Mouse (Mus musculus): Measurements from ENCODE around the gene Lipc. TPM values are rescaled to one million over a fixed set of nuclear protein-coding genes. Genes with fewer than 3 reads are reported as not detected.
A peak's percentile ranks its signal among the peaks of the same experiment; 100 is the strongest.

The Lipc gene
- polyA plus RNA-seq, 1 experiment: 0.08 TPM

DNA sequence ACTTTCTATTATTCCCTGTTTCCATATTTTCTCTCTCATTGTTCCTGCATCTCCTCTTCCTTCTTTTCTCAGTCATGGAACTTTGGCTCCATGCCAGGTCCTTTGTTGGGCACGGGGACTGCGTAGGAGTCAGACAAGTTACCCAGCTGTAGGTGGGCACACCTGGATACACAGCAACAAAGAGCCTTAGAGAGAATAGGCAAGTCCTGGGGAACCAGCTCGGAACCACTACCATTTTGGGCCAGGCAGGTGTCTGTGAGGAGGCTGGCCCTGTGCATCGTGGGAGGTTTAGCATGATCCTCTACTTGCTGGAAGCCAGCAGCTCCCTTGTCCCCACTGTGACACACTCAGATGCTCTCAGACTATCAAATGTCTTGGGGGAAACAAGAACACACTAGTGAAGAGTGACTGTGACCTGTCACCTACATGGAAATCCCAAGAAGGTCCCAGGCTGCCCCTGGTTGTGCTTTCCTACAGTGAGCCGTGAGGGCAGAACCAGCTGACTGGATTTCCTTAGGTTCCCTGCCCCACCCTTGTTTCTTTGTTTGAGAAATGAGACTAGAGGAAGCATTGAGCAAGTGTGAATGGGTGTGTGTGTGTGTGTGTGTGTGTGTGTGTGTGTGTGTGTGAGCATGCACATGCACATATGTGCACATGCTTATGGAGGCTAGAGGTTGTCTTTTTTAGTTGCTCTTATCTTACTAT is 82.7 kb downstream of the Lipc start:
- Histone ChIP-seq H3K4me3 (no peak overlapping the region), H3K27me3 (ENCODE audit: control insufficient read depth, insufficient read depth, insufficient read length) (no peaks in the 10 kb centered on the region), H3K79me2 (ENCODE audit: control insufficient read depth, insufficient read depth) (no peaks in the 10 kb centered on the region), H3ac (ENCODE audit: control insufficient read depth, insufficient read length) (no peak overlapping the region), H3K4me2 (ENCODE audit: low read depth) (no peak overlapping the region), H3K36me3 (ENCODE audit: control insufficient read depth, insufficient read depth) (no peaks in the 10 kb centered on the region)
- TF ChIP-seq REST (IDR thresholded peaks at IDR 0.05; ENCODE audit: insufficient read depth, insufficient read length) (no peak), POLR2A (IDR thresholded peaks at IDR 0.05; ENCODE audit: insufficient read length, low read depth) (no peak), USF1 (IDR thresholded peaks at IDR 0.05; ENCODE audit: low read depth) (no peak), POLR2AphosphoS2 (IDR thresholded peaks at IDR 0.05; ENCODE audit: insufficient read length, low read depth) (no peak), MYOG (IDR thresholded peaks at IDR 0.05; ENCODE audit: control insufficient read depth in 1 of 3, insufficient read depth in 1 of 3, insufficient read length in 2 of 3, low read depth in 2 of 3) (no peak), MYOD1 (IDR thresholded peaks at IDR 0.05; ENCODE audit: control insufficient read depth in 1 of 3, insufficient read length in 2 of 3, low read depth in 2 of 3) (no peak), E2F4 (IDR thresholded peaks at IDR 0.05; ENCODE audit: insufficient read depth) (no peak), MAX (IDR thresholded peaks at IDR 0.05; ENCODE audit: low read depth) (no peak)

- no peak overlapping the region for H3K4me3 ChIP-seq
- no peak overlapping the region for H3ac ChIP-seq (ENCODE audit: control insufficient read depth, insufficient read length)
- TF ChIP-seq MYOD1 (IDR thresholded peaks at IDR 0.05; ENCODE audit: control insufficient read depth in 1 of 3, insufficient read length in 2 of 3, low read depth in 2 of 3) (no peak), TCF12 (IDR thresholded peaks at IDR 0.05; ENCODE audit: insufficient read depth, poor library complexity, severe bottlenecking) (no peak), POLR2A (IDR thresholded peaks at IDR 0.05; ENCODE audit: insufficient read length, low read depth) (no peak), REST (IDR thresholded peaks at IDR 0.05; ENCODE audit: insufficient read depth, insufficient read length) (no peak), USF1 (IDR thresholded peaks at IDR 0.05; ENCODE audit: low read depth) (no peak), POLR2AphosphoS2 (IDR thresholded peaks at IDR 0.05; ENCODE audit: insufficient read length, low read depth) (no peak), TCF3 (IDR thresholded peaks at IDR 0.05; ENCODE audit: insufficient read length, low read depth) (no peak), MAX (IDR thresholded peaks at IDR 0.05; ENCODE audit: low read depth) (no peak), MYOG (IDR thresholded peaks at IDR 0.05; ENCODE audit: control insufficient read depth in 1 of 3, insufficient read depth in 1 of 3, insufficient read length in 2 of 3, low read depth in 2 of 3) (no peak), E2F4 (IDR thresholded peaks at IDR 0.05; ENCODE audit: insufficient read depth) (no peak), SRF (IDR thresholded peaks at IDR 0.05; ENCODE audit: control insufficient read depth, insufficient read length, low read depth) (no peak), CEBPB (IDR thresholded peaks at IDR 0.05; ENCODE audit: insufficient read depth, poor library complexity, severe bottlenecking) (no peak)
- H3K27me3 ChIP-seq (ENCODE audit: control insufficient read depth, insufficient read depth, insufficient read length): no peaks in the 10 kb centered on the region
- no peaks in the 10 kb centered on the region for H3K79me2 ChIP-seq (ENCODE audit: control insufficient read depth, insufficient read depth)
- no peaks in the 10 kb centered on the region for H3K36me3 ChIP-seq (ENCODE audit: control insufficient read depth, insufficient read depth)
- H3K4me2 ChIP-seq (ENCODE audit: low read depth): no peak overlapping the region
Observed at GRCm38 (mm10) chr9:70867381-70867780, 84.6 kb downstream of the Lipc start.

GRCm38 (mm10) chr9:70864039-70864438 is 88.0 kb downstream of the Lipc start:
- H3K27me3 ChIP-seq (ENCODE audit: control insufficient read depth, insufficient read depth, insufficient read length): no peaks in the 10 kb centered on the region
- no peak overlapping the region for H3ac ChIP-seq (ENCODE audit: control insufficient read depth, insufficient read length)
- no peaks in the 10 kb centered on the region for H3K36me3 ChIP-seq (ENCODE audit: control insufficient read depth, insufficient read depth)
- TF ChIP-seq MAX (IDR thresholded peaks at IDR 0.05; ENCODE audit: low read depth) (no peak), MYOD1 (IDR thresholded peaks at IDR 0.05; ENCODE audit: control insufficient read depth in 1 of 3, insufficient read length in 2 of 3, low read depth in 2 of 3) (no peak), POLR2AphosphoS2 (IDR thresholded peaks at IDR 0.05; ENCODE audit: insufficient read length, low read depth) (no peak), E2F4 (IDR thresholded peaks at IDR 0.05; ENCODE audit: insufficient read depth) (no peak), TCF3 (IDR thresholded peaks at IDR 0.05; ENCODE audit: insufficient read length, low read depth) (no peak), POLR2A (IDR thresholded peaks at IDR 0.05; ENCODE audit: insufficient read length, low read depth) (no peak), REST (IDR thresholded peaks at IDR 0.05; ENCODE audit: insufficient read depth, insufficient read length) (no peak), MYOG (IDR thresholded peaks at IDR 0.05; ENCODE audit: control insufficient read depth in 1 of 3, insufficient read depth in 1 of 3, insufficient read length in 2 of 3, low read depth in 2 of 3) (no peak), CEBPB (IDR thresholded peaks at IDR 0.05; ENCODE audit: insufficient read depth, poor library complexity, severe bottlenecking) (no peak), TCF12 (IDR thresholded peaks at IDR 0.05; ENCODE audit: insufficient read depth, poor library complexity, severe bottlenecking) (no peak), USF1 (IDR thresholded peaks at IDR 0.05; ENCODE audit: low read depth) (no peak), SRF (IDR thresholded peaks at IDR 0.05; ENCODE audit: control insufficient read depth, insufficient read length, low read depth) (no peak)
- H3K4me3 ChIP-seq: no peak overlapping the region
- peak overlapping the region; percentile 48 for H3K4me2 ChIP-seq (ENCODE audit: low read depth)
- H3K79me2 ChIP-seq (ENCODE audit: control insufficient read depth, insufficient read depth): no peaks in the 10 kb centered on the region

DNA sequence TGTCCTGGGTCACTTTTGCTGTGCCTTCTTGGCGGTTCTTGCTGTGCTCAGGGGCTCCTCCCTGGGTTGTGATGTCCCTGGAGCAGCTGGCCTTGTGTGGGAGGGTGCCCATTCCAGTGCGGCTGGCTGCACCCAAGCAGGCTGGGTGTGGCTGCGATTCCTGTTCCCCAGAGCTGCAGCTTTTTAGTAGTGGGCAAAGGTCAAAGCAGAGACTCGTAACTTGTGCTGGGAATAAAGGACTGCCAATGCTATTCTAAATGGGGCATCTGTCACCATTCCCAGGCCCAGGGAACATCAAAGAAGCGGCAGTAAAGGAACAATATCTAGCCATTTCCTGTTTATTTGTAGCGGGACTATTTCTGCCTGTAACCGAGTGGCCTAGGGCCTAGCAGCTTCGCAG is 88.7 kb downstream of the Lipc start:
- H3K4me3 ChIP-seq: no peak overlapping the region
- no peaks in the 10 kb centered on the region for H3K27me3 ChIP-seq (ENCODE audit: control insufficient read depth, insufficient read depth, insufficient read length)
- no peak overlapping the region for H3ac ChIP-seq (ENCODE audit: control insufficient read depth, insufficient read length)
- no peak for TF ChIP-seq E2F4 (IDR thresholded peaks at IDR 0.05; ENCODE audit: insufficient read depth)
- TF ChIP-seq SRF (IDR thresholded peaks at IDR 0.05; ENCODE audit: control insufficient read depth, insufficient read length, low read depth): no peak
- TF ChIP-seq USF1 (IDR thresholded peaks at IDR 0.05; ENCODE audit: low read depth): no peak
- no peak for TF ChIP-seq CEBPB (IDR thresholded peaks at IDR 0.05; ENCODE audit: insufficient read depth, poor library complexity, severe bottlenecking)
- TF ChIP-seq REST (IDR thresholded peaks at IDR 0.05; ENCODE audit: insufficient read depth, insufficient read length): no peak
- peak; percentile 73 for TF ChIP-seq TCF3 (IDR thresholded peaks at IDR 0.05; ENCODE audit: insufficient read length, low read depth)
- TF ChIP-seq MYOG (IDR thresholded peaks at IDR 0.05; ENCODE audit: control insufficient read depth in 1 of 3, insufficient read depth in 1 of 3, insufficient read length in 2 of 3, low read depth in 2 of 3): peak; percentile 78 to 97 (median 86)
- TF ChIP-seq MYOD1 (IDR thresholded peaks at IDR 0.05; ENCODE audit: control insufficient read depth in 1 of 3, insufficient read length in 2 of 3, low read depth in 2 of 3): peak; percentile 23 to 97 (median 92)
- no peak for TF ChIP-seq POLR2AphosphoS2 (IDR thresholded peaks at IDR 0.05; ENCODE audit: insufficient read length, low read depth)
- TF ChIP-seq POLR2A (IDR thresholded peaks at IDR 0.05; ENCODE audit: insufficient read length, low read depth): no peak
- TF ChIP-seq MAX (IDR thresholded peaks at IDR 0.05; ENCODE audit: low read depth): no peak
- peak; percentile 81 for TF ChIP-seq TCF12 (IDR thresholded peaks at IDR 0.05; ENCODE audit: insufficient read depth, poor library complexity, severe bottlenecking)
- H3K79me2 ChIP-seq (ENCODE audit: control insufficient read depth, insufficient read depth): no peaks in the 10 kb centered on the region
- peak overlapping the region; percentile 48 for H3K4me2 ChIP-seq (ENCODE audit: low read depth)
- H3K36me3 ChIP-seq (ENCODE audit: control insufficient read depth, insufficient read depth): no peaks in the 10 kb centered on the region

Measured in myocyte (in vitro differentiated cells).